Mouse (Mus musculus) ovary, postnatal 10 days (tissue): ENCODE data around the gene Mcrip1.
A peak's percentile ranks its signal among the peaks of the same experiment; 100 is the strongest.
"Not testable (repeated sequence)": the region's sequence is repeated elsewhere in the genome, so short reads cannot be mapped to it uniquely, and the experiment has no call there.

Source experiments
- DNase-seq: peaks from one replicate; pipeline ENCODE4 v3.0.0; 2022; ENCODE audit warnings: low spot score

Gene Mcrip1

DNA sequence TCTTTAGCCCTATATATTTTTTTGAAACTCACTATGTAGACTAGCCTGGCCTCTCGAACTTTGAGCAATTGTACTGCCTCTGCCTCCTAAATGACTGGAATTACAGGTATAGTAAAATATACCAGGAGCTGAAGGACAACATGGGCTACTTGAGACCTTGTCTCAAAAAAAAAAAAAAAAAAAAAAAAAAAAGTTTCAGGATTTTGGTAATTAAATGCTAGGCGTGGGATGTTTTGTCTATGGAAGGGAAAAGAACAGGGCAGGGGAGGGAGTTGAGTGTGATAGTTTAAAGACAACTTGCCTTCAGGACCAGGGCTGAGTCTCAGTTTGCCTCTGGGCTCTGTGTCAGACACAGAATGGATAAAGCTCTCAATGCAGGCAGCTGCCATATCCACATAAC lies 25.5 kb upstream of the Mcrip1 start:
- DNase-seq: no peak

- no peak for DNase-seq
These were observed 24.7 kb upstream of the Mcrip1 start for GRCm38 (mm10) chr11:120574278-120574600.

GRCm38 (mm10) chr11:120573585-120574277 lies 24.2 kb upstream of the Mcrip1 start:
- DNase-seq: no peak

GRCm38 (mm10) chr11:120572752-120573584 lies 23.4 kb upstream of the Mcrip1 start, which contains the start of gene P4hb:
P4hb (minus strand) TSS chr11:120573253.
- DNase-seq: peak; percentile 99

- DNase-seq: no peak
These were observed 22.9 kb upstream of the Mcrip1 start for GRCm38 (mm10) chr11:120572417-120572751.

DNA sequence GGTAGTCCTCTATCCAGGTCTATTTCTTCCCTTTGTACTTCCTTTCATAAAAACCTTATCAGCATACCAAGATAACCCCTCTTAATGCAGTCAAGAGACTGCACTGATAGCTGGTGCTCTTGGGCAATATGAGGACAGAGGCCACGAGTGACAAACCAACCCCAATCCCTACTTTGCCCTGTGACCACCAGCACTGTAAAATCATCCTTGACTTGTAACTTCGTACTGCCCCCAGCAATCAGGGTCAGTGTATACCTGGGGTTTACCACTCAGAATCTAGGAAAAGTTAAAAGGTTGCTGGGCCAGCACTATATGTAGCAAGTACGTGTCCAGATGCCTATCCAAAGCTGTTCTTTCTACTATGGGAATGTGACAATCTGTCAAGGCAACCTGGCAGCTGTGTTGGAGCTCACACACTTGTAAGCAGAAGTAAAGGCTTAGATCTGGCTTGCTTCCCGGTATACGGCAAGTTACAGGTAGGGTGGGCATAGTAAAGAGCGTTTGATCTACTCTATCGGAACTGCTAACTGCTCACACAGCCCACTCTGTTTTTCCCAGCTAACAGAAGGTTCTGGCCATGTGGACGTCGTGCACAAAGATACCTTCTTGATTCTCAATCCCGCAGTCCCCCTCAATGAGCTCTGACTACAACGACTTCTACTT lies 22.4 kb upstream of the Mcrip1 start:
- no peak for DNase-seq

- no peak for DNase-seq
These were observed 21.6 kb upstream of the Mcrip1 start for GRCm38 (mm10) chr11:120571122-120571521.

DNA sequence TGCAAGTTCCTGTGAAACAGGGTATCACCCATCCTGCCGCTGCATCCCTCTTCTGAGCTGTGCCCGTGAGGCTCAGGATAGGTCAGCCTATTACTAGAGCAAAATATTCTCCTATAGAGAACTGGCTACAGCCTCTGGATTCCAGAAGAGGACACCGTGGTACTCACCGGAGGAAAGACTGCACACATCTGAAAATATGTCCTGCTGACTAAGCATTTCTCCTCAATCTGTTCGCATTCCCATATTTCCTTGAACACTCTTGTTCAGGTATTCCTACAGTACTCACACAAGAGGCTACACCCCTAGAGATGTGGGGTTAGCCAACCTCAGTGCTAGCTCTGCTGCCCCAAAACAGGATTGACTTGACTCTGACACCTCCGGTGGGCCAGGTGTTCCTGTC lies 18.8 kb upstream of the Mcrip1 start:
- no peak for DNase-seq

- no peak for DNase-seq
These were observed 15.6 kb upstream of the Mcrip1 start for GRCm38 (mm10) chr11:120565114-120565513.

- DNase-seq: no peak
These were observed 13.4 kb upstream of the Mcrip1 start for GRCm38 (mm10) chr11:120562949-120563348.

- no peak for DNase-seq
These were observed 11.6 kb upstream of the Mcrip1 start for GRCm38 (mm10) chr11:120560952-120561728.

DNA sequence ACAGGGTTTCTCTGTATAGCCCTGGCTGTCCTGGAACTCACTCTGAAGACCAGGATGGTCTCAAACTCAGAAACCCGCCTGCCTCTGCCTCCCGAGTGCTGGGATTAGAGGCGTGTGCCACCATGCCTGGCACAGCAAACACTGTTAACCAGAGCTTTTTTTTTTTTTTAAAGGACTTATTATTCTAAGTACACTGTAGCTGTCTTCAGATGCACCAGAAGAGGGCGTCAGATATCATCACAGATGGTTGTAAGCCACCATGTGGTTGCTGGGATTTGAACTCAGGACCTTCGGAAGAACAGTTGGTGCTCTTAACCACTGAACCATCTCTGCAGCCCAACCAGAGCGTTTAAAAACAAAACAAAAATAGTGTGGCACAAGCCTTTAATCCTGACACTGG lies 9.3 kb upstream of the Mcrip1 start:
- not testable (repeated sequence) for DNase-seq

DNA sequence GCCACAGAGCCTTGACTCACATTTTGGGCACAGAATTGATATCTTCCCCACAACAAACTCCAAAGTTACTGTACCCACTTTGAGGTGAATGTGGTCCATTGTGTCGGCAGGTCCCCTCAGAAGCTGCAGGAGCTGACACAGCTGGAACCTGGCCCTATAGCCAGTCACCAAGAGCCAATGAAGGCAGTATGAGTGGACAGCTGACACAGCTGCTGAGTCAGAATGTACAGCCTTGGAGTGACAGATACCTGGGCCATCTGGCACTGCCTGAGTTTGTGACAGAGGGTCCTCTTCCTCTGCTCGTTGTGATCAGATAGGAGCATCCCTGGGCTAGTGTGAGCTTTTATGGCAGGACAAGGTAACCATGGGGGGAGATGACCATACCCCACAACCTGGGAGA lies 5.7 kb upstream of the Mcrip1 start:
- DNase-seq: no peak

GRCm38 (mm10) chr11:120554834-120555233 lies 5.3 kb upstream of the Mcrip1 start:
- DNase-seq: no peak

- no peak for DNase-seq
These were observed 3.2 kb upstream of the Mcrip1 start for GRCm38 (mm10) chr11:120552736-120553135.

DNA sequence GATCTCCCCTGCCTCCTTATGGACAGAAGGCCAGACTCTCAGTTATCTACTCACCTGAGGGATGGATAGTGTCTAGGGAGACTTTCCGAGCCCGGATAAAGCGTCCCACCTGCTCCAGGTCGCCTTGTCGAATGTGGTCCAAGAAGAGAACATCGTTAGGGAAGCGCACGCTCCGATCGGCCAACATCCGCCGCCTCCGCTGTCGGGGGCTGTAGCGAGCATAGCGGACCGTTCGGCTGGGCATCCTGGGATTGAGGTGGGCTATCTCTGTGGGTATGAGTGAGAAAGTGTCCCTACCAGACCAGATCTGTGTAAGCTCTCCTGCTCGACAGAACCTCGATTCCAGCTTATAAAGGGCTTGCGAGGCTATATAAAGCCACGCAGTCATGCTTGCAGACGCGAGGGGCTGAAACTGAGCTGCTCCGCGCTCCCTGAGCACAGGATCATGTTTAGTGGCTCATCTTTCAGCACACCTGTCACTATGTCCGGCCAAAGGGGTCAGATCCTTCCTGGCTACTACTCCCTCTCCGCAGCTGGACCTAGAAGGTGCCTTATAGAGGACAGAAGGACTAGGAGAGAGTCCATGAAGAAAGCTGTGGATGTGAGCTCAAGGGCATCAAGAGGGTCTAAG lies 1.4 kb upstream of the Mcrip1 start, which contains the start of gene Ppp1r27:
TSS of gene Ppp1r27 (minus strand) at position 323 of the 631 bp plus-strand sequence.
- DNase-seq: no peak

- no peak for DNase-seq
These were observed 671 bp upstream of the Mcrip1 start for GRCm38 (mm10) chr11:120549986-120550809.

GRCm38 (mm10) chr11:120548786-120549167 lies 750 bp downstream of the Mcrip1 start:
- DNase-seq: no peak

DNA sequence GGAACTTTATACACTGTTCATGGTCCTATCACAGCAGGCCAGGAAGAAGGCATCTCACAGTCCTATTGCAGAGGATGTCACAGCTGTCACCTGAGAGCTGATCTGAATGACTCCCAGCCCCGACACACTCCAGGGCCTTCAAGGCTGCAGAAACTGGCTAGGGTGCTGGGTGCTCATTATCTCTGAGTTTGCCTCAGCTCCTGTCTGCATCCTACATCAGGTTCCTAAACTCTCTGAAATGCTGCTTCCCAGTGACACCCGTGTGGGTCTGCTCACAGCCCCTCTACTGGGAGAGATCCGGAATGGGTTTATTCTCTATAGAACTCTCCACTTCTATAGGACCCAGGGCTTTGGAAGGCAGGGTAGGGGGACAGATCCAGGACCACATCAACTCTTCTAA lies 1.3 kb downstream of the Mcrip1 start:
- no peak for DNase-seq

GRCm38 (mm10) chr11:120547469-120547868 lies 2.1 kb downstream of the Mcrip1 start:
- DNase-seq: no peak

DNA sequence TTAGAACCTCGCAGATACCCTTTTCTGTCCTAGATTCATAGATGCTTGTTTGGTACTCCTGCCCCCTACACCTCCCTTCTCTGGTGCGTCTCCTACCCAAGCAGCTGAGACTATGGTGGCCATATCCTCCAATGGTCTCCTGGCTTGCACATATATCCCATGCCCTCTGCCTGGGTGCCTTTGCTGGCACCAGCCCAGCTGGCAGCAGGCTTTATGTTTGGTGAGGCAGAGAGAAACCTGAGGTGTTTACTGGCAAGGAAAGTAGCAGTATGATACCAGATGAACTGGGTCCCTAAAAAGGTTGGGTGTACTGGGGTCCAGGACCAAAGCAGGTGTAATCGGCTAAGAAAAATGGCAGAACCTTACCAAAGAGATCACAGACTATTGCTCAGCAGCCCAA lies 3.6 kb downstream of the Mcrip1 start:
- no peak for DNase-seq
